Mouse (Mus musculus): Measurements from ENCODE around the gene Gm14305. TPM values are rescaled to one million over a fixed set of nuclear protein-coding genes. Genes with fewer than 3 reads are reported as not detected.
"Not testable (repeated sequence)": the region's sequence is repeated elsewhere in the genome, so short reads cannot be mapped to it uniquely, and the experiment has no call there.

Gm14305 gene
- 43.0 and 44.5 TPM in 2 replicates for polyA plus RNA-seq (2014; fragmentation: Nextera tagmentation; extraction: Ambion mirVana)

- Histone ChIP-seq H3K4me2 (replicated peaks) (peak within 1 kb of the TSS; percentile 44), H3K9ac (peak within 1 kb of the TSS; percentile 51), H3K4me3 (replicated peaks; ENCODE audit: low read length) (peak within 1 kb of the TSS; percentile 38)
- WGBS, result 0% methylated on average over 2 of the region's 6 CpGs
- H3K4me1 ChIP-seq (replicated peaks; ENCODE audit: control insufficient read depth, insufficient read depth, low read length); H3K9me3 ChIP-seq (ENCODE audit: control insufficient read depth, low read length); H3K27ac ChIP-seq; H3K36me3 ChIP-seq (replicated peaks; ENCODE audit: control insufficient read depth, insufficient read depth); ATAC-seq (ENCODE audit: low FRiP score); DNase-seq (ENCODE audit: low spot score); H3K27me3 ChIP-seq (ENCODE audit: control insufficient read depth, insufficient read depth, low read length): not testable (repeated sequence)
Measured at GRCm38 (mm10) chr2:176708051-176708450, at the start of gene Gm14305. Gm14305 (plus strand) TSS chr2:176708328.

- not testable (repeated sequence) for DNase-seq (ENCODE audit: low spot score); H3K27me3 ChIP-seq (ENCODE audit: control insufficient read depth, insufficient read depth, low read length); ATAC-seq (ENCODE audit: low FRiP score); H3K4me2 ChIP-seq (replicated peaks); H3K36me3 ChIP-seq (replicated peaks; ENCODE audit: control insufficient read depth, insufficient read depth); H3K27ac ChIP-seq; H3K4me3 ChIP-seq (replicated peaks; ENCODE audit: low read length); H3K9ac ChIP-seq; H3K9me3 ChIP-seq (ENCODE audit: control insufficient read depth, low read length); H3K4me1 ChIP-seq (replicated peaks; ENCODE audit: control insufficient read depth, insufficient read depth, low read length)
- no CpG with 5 or more reads among the region's 6 CpGs for WGBS
Measured at GRCm38 (mm10) chr2:176670222-176670621, 37.9 kb upstream of the Gm14305 start, which contains the start of gene Zfp973. Zfp973 (plus strand) TSS chr2:176670522.

Other genes starting within 250 kb of the Gm14305 start
- 6.7 and 24.5 TPM in 2 replicates for gene Gm14434, start 221.5 kb upstream of the Gm14305 start, polyA plus RNA-seq (2014; fragmentation: Nextera tagmentation; extraction: Ambion mirVana)
- not detected in 2 replicates for gene Zfp967, start 187.3 kb upstream of the Gm14305 start, polyA plus RNA-seq (2014; fragmentation: Nextera tagmentation; extraction: Ambion mirVana)
- gene Gm14308, start 72.0 kb upstream of the Gm14305 start, polyA plus RNA-seq (2014; fragmentation: Nextera tagmentation; extraction: Ambion mirVana), result 23.0 and 28.6 TPM in 2 replicates
- gene Zfp973, start 37.8 kb upstream of the Gm14305 start, polyA plus RNA-seq (2014; fragmentation: Nextera tagmentation; extraction: Ambion mirVana), result 9.1 and 11.9 TPM in 2 replicates
- gene Gm14295, start 90.3 kb downstream of the Gm14305 start, polyA plus RNA-seq (2014; fragmentation: Nextera tagmentation; extraction: Ambion mirVana), result 11.0 and 11.2 TPM in 2 replicates
- not detected in 2 replicates for gene Gm14408, start 122.8 kb downstream of the Gm14305 start, polyA plus RNA-seq (2014; fragmentation: Nextera tagmentation; extraction: Ambion mirVana)
- 7.7 and 13.3 TPM in 2 replicates for gene Gm14296, start 219.5 kb downstream of the Gm14305 start, polyA plus RNA-seq (2014; fragmentation: Nextera tagmentation; extraction: Ambion mirVana)